Comparison of ENCODE assay signal across 25 mouse cellular contexts in genomic region chr12:90056256-90056655, GRCm38 (mm10).
DNase-seq lines count a peak whose midpoint lies in the region; ATAC-seq and TF ChIP-seq lines count a peak whose summit lies in the region.
"Had no signal": no experiment of that assay in that cellular context is flagged by ENCODE, and none has a peak within 500 bp of the region (broad histone marks: within the 10 kb centered on the region; RNA-seq: fewer than 3 reads in every experiment).

No protein-coding gene starts in this region.

- no peak for DNase-seq in heart, adult 2 months
- DNase-seq in heart, embryonic 10.5 days (ENCODE audit: low spot score), result no peak
- no peak for DNase-seq in heart, adult 18-20 months
- no peak for DNase-seq in heart, postnatal 14 days
- DNase-seq: adrenal gland, postnatal 10 days; adrenal gland, postnatal 36 days; B cell, adult 2 months; cerebellum, adult 18-20 months; cerebellum, adult 9-10 months; cerebellum, postnatal 14 days; gastrocnemius, postnatal 14 days; kidney, adult 18-20 months; kidney, adult 9 months had no signal

- TF ChIP-seq POLR2A in heart, adult 2 months (IDR thresholded peaks at IDR 0.05; ENCODE audit: insufficient read depth, low read depth, low read length), result no peak

- WGBS in heart, adult 2 months, result 45% methylated on average over 5 of the region's 5 CpGs
- 48% methylated on average over 5 of the region's 5 CpGs for WGBS in heart, embryonic 10.5 days
- WGBS in heart, embryonic 13.5 days, result 36% methylated on average over 5 of the region's 5 CpGs
- WGBS in heart, embryonic 16.5 days, result 44% methylated on average over 5 of the region's 5 CpGs

- H3K4me2 ChIP-seq in heart, embryonic 13.5 days, result peak overlapping the region; percentile 34
- H3K4me2 ChIP-seq in heart, embryonic 16.5 days (ENCODE audit: low read depth, low read length), result peak overlapping the region; percentile 26
- H3K4me2 ChIP-seq: forebrain, embryonic 13.5 days; hindbrain, embryonic 14.5 days had no signal

- no peak overlapping the region for H3K9ac ChIP-seq in heart, adult 2 months (ENCODE audit: low read depth, low read length)
- H3K9ac ChIP-seq in heart, embryonic 13.5 days, result no peak overlapping the region
- H3K9ac ChIP-seq in heart, embryonic 16.5 days (ENCODE audit: low read length), result no peak overlapping the region
- H3K9ac ChIP-seq: forebrain, embryonic 13.5 days; hindbrain, embryonic 14.5 days had no signal

- intact Hi-C loops in heart, adult 2 months (cut with DNase I), result no loop called here
- intact Hi-C loops in heart, postnatal 14 days (cut with DNase I), result no loop called here

- H3K9me3 ChIP-seq in heart, embryonic 10.5 days, result no peaks in the 10 kb centered on the region
- no peaks in the 10 kb centered on the region for H3K9me3 ChIP-seq in heart, embryonic 13.5 days
- no peaks in the 10 kb centered on the region for H3K9me3 ChIP-seq in heart, embryonic 16.5 days (replicated peaks; ENCODE audit: control insufficient read depth, low read length)
- H3K9me3 ChIP-seq: forebrain, embryonic 10.5 days; forebrain, embryonic 13.5 days had no signal

- H3K36me3 ChIP-seq in heart, adult 2 months (ENCODE audit: control insufficient read depth, insufficient read depth, low read length), result no peaks in the 10 kb centered on the region
- no peaks in the 10 kb centered on the region for H3K36me3 ChIP-seq in heart, embryonic 10.5 days
- H3K36me3 ChIP-seq in heart, embryonic 13.5 days, result no peaks in the 10 kb centered on the region
- H3K36me3 ChIP-seq in heart, embryonic 16.5 days (ENCODE audit: control insufficient read depth, insufficient read depth), result no peaks in the 10 kb centered on the region
- H3K36me3 ChIP-seq: forebrain, embryonic 10.5 days; G1E had no signal

- no peak for TF ChIP-seq CTCF in heart, adult 2 months (IDR thresholded peaks at IDR 0.05)

- no peak for TF ChIP-seq EP300 in heart, adult 2 months (IDR thresholded peaks at IDR 0.05; ENCODE audit: insufficient read depth, low read depth, low read length)

- no peak overlapping the region for H3K4me3 ChIP-seq in heart, adult 2 months
- no peak overlapping the region; the same call in 1 of the 2 replicates for H3K4me3 ChIP-seq in heart, embryonic 10.5 days
- no peak overlapping the region for H3K4me3 ChIP-seq in heart, embryonic 13.5 days
- no peak overlapping the region for H3K4me3 ChIP-seq in heart, embryonic 16.5 days (ENCODE audit: low read length)
- H3K4me3 ChIP-seq: forebrain, embryonic 10.5 days; forebrain, embryonic 13.5 days had no signal

- no peak for ATAC-seq in heart, embryonic 13.5 days (ENCODE audit: extremely low read depth, insufficient number of reproducible peaks, low FRiP score, low TSS enrichment)
- peak; percentile 60 for ATAC-seq in heart, embryonic 16.5 days (replicated peaks; ENCODE audit: extremely low read depth, insufficient read depth, low FRiP score)
- ATAC-seq: forebrain, embryonic 13.5 days; forebrain, embryonic 16.5 days; hindbrain, postnatal 0 days; inflammation-experienced regulatory T-cells, adult 6 months; intestine, embryonic 16.5 days; Patski had no signal

- H3K27ac ChIP-seq in heart, adult 2 months, result peak overlapping the region; percentile 53
- H3K27ac ChIP-seq in heart, embryonic 10.5 days, result no peak overlapping the region
- peak overlapping the region; percentile 65 for H3K27ac ChIP-seq in heart, embryonic 13.5 days (replicated peaks)
- H3K27ac ChIP-seq in heart, embryonic 16.5 days (ENCODE audit: low read length), result peak overlapping the region; percentile 26; the same call in 1 of the 2 replicates
- H3K27ac ChIP-seq: forebrain, embryonic 10.5 days; forebrain, embryonic 13.5 days; hindbrain, embryonic 14.5 days; hindbrain, postnatal 0 days had no signal

- H3K27me3 ChIP-seq in heart, adult 2 months (ENCODE audit: control insufficient read depth, insufficient read depth, low read length), result no peaks in the 10 kb centered on the region
- no peaks in the 10 kb centered on the region for H3K27me3 ChIP-seq in heart, embryonic 10.5 days (ENCODE audit: insufficient read depth, poor library complexity, severe bottlenecking)
- no peaks in the 10 kb centered on the region for H3K27me3 ChIP-seq in heart, embryonic 13.5 days (replicated peaks)
- H3K27me3 ChIP-seq in heart, embryonic 16.5 days (ENCODE audit: control insufficient read depth, insufficient read depth, low read length), result no peaks in the 10 kb centered on the region
- H3K27me3 ChIP-seq: CH12.LX; forebrain, embryonic 13.5 days; Patski had no signal

- H3K4me1 ChIP-seq in heart, adult 2 months (ENCODE audit: control insufficient read depth, insufficient read depth, low read length), result no peaks in the 10 kb centered on the region
- H3K4me1 ChIP-seq in heart, embryonic 10.5 days, result peaks cover 6% of the 10 kb centered on the region; the same call in 1 of the 2 replicates
- peaks cover 26% of the 10 kb centered on the region for H3K4me1 ChIP-seq in heart, embryonic 13.5 days
- peaks cover 11% of the 10 kb centered on the region for H3K4me1 ChIP-seq in heart, embryonic 16.5 days (ENCODE audit: control insufficient read depth, insufficient read depth, low read length)

- no peaks in the 10 kb centered on the region for H3K79me2 ChIP-seq in heart, adult 2 months (replicated peaks; ENCODE audit: control insufficient read depth, insufficient read depth, low read length)
